Mouse (Mus musculus) T-helper 2 cell (primary cell): ENCODE measurements around the gene Fkbpl.

Source experiments
- in situ Hi-C: fragments of 300-600 bp; cut with MboI, MseI; formaldehyde crosslinking; loops from one replicate; pipeline ENCODE4 v1.15.1; 2025; ENCODE audit warnings: high pct_unique_total_duplicates

The Fkbpl gene

GRCm38 (mm10) chr17:34627093-34627942 is 17.2 kb upstream of the Fkbpl start:
- in situ Hi-C loops, result no loop called here

- in situ Hi-C loops, result no loop called here
These were observed 16.5 kb upstream of the Fkbpl start, which contains the start of gene Ppt2 for GRCm38 (mm10) chr17:34627943-34628643. TSS of gene Ppt2 (minus strand) at chr17:34628510.

DNA sequence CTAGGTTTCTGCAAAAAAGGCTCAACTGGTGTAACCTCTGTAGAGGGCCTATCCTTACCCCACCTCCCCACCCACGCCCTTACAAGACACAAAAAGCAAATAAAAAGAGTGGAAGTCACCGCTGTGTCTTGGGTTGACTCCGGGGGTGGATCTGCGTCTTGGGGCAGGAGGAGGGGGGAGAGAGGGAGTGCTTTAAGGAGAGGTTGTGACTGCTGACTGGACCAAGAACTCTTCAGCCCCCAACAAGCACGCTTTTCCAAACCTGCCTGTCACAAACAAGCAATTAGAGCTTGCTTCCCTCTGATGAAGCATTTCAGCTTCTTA is 16.0 kb upstream of the Fkbpl start:
- in situ Hi-C loops, result no loop called here

- in situ Hi-C loops, result no loop called here
These were observed 15.3 kb upstream of the Fkbpl start, which contains the start of gene Prrt1 for GRCm38 (mm10) chr17:34629221-34629751. TSS of gene Prrt1 (plus strand) at chr17:34629533.

- in situ Hi-C loops, result loop anchor here (10.0 kb wide), 1 partner anchor 1085 kb away; no protein-coding TSS in a partner anchor
These were observed 14.6 kb upstream of the Fkbpl start for GRCm38 (mm10) chr17:34629796-34630603.

- in situ Hi-C loops, result loop anchor here (10.0 kb wide), 1 partner anchor 1086 kb away; no protein-coding TSS in a partner anchor
These were observed 13.7 kb upstream of the Fkbpl start for GRCm38 (mm10) chr17:34630761-34631301.

DNA sequence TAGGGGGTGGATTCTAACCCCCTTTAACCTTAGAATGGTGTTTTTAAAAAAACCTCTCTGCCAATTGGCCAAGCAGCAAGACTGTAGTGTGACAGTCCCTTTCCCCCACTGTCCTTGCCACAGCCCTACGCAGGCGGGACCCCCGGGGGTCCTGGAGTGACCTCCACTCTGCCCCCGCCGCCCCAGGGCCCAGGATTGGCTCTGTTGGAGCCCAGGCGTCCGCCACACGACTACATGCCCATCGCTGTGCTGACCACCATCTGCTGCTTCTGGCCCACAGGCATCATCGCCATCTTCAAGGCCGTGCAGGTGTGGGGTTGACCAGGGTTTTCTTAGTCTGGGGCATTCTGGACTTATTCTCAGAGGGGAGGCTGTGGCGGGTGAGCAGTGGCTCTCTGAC is 12.9 kb upstream of the Fkbpl start:
- in situ Hi-C loops, result loop anchor here (10.0 kb wide), 1 partner anchor 1087 kb away; no protein-coding TSS in a partner anchor

DNA sequence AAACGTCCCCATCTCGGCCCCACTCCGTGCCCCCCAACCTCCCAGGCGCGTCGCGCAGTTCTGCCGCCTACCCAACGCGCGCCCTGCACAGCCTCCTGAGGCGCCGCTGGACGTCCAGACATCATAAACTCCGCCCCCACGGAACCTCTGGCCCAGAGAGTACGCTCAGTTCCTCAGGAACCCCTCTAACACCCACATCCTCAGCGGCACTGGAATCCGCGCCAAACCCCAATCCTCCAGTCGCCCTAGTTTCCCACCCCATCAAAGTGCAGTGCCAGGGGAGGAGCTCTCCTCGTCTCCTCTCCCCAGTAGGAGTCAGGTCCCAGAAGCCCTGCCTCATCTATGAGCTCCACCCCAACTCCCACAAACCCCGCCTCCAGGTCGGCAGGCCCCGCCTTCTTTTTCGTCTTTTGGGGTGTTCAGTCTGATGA is 12.3 kb upstream of the Fkbpl start:
- in situ Hi-C loops, result loop anchor here (10.0 kb wide), 1 partner anchor 1087 kb away; no protein-coding TSS in a partner anchor

DNA sequence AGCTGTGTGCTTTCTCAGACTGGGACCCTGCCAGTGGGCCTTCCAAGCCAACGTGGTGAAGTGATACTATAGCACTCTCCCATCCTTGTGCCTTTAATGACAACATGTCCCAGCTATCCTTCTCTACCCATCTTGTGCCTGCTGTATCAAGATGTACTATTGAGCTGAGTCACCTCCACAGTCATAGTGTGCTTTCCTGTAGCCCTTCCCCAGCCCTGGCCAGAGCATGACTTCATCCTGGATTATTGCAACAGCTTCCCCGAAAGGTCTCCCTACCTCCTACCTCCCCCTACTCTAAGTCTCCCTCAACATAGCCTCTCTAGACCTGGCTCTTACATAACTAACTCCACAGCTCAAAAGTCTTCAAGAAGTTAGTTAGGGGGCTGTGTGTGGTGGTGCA is 8.9 kb upstream of the Fkbpl start:
- in situ Hi-C loops, result loop anchor here (10.0 kb wide), 1 partner anchor 1091 kb away; no protein-coding TSS in a partner anchor

- in situ Hi-C loops, result loop anchor here (10.0 kb wide), 1 partner anchor 1093 kb away; no protein-coding TSS in a partner anchor
These were observed 7.1 kb upstream of the Fkbpl start for GRCm38 (mm10) chr17:34637459-34637858.

- in situ Hi-C loops, result loop anchor here (10.0 kb wide), 1 partner anchor 1095 kb away; no protein-coding TSS in a partner anchor
These were observed 4.9 kb upstream of the Fkbpl start for GRCm38 (mm10) chr17:34639461-34640255.

GRCm38 (mm10) chr17:34640778-34641601 is 3.6 kb upstream of the Fkbpl start:
- in situ Hi-C loops, result no loop called here

GRCm38 (mm10) chr17:34641945-34642344 is 2.6 kb upstream of the Fkbpl start:
- in situ Hi-C loops, result no loop called here

GRCm38 (mm10) chr17:34643379-34643778 is 1.2 kb upstream of the Fkbpl start:
- in situ Hi-C loops, result no loop called here

DNA sequence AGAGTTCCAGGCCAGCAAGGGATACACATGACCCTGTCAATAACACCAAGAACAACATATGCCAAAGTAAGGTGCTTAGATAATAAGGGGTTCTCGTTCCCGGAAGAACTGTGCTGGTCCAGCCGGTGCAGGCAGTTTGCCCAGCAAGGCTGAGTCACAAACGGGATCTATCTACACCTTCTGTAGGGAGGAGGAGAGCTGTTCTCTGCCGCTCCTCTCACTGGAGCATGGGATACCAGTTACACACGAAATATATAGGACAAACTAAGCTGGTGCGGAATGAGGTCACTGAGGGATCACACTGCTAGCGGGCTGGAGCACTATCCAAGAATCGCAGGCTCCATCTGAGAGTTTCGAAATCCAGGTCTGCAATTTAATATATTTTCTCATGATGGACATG is 620 bp upstream of the Fkbpl start:
- in situ Hi-C loops, result no loop called here

DNA sequence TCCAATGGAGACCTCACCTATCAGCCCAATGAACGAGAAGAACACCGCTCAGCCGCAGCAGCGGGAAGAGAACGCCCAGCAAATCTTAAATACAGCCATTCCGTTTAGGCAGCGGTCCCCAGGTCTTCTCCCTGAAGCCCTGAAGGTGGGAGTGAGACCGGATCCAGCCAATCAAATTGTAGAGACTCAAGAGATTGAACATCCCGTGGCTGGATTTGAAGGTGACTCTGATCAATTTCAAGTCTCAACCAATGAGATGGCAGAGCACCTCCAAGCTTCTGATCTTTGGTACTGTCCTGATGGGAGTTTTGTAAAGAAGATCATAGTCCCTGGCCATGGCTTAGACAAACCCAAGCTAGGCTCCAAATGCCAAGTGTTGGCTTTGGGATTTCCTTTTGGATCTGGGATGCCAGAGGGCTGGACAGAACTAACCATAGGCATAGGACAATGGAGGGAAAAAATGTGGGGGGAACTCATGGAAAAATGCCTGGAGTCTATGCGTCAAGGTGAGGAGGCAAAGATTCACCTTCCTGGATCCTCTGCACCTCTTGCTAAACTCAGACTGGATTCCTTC is 779 bp downstream of the Fkbpl start:
- in situ Hi-C loops, result no loop called here

GRCm38 (mm10) chr17:34645831-34646511 is 1.4 kb downstream of the Fkbpl start:
- in situ Hi-C loops, result no loop called here
